Mouse (Mus musculus) E14TG2a.4 (cell line): ENCODE measurements around the gene Mettl26.

Experiments
- CTCF ChIP-seq: conservative IDR thresholded peaks from 2 replicates; pipeline ENCODE4 v1.5.1; 2014; ENCODE audit warnings: low read length
- NANOG ChIP-seq: IDR thresholded peaks from 2 replicates; pipeline ENCODE4 v1.6.1; 2014; ENCODE audit warnings: borderline replicate concordance, low read length, mixed read lengths

- TF ChIP-seq CTCF, result no peak
- TF ChIP-seq NANOG, result no peak
These were observed 7.4 kb downstream of the Mettl26 start for GRCm38 (mm10) chr17:25882306-25882705.
